Mouse (Mus musculus): ENCODE measurements around the gene Gm6096. TPM values are rescaled to one million over a fixed set of nuclear protein-coding genes. Genes with fewer than 3 reads are reported as not detected.

The Gm6096 gene
- polyA plus RNA-seq, 1 experiment from 2014 or later = 0.32 TPM

- 90% methylated on average over 12 of the region's 12 CpGs for WGBS
- Histone ChIP-seq H3K9me3 (replicated peaks; ENCODE audit: low read length) (no peaks in the 10 kb centered on the region), H3K27ac (no peak overlapping the region), H3K4me1 (replicated peaks; ENCODE audit: insufficient read depth, low read length) (peaks cover 14% of the 10 kb centered on the region; the same call in 1 of the 2 replicates), H3K4me2 (ENCODE audit: low read length) (no peak overlapping the region), H3K4me3 (replicated peaks; ENCODE audit: low read depth, low read length) (no peak overlapping the region), H3K36me3 (ENCODE audit: insufficient read depth, low read length) (peaks cover 42% of the 10 kb centered on the region), H3K9ac (ENCODE audit: low read depth, low read length) (no peak overlapping the region), H3K27me3 (ENCODE audit: insufficient read depth, low read length) (no peaks in the 10 kb centered on the region)
- DNase-seq (ENCODE audit: low spot score) (no peak), ATAC-seq (replicated peaks; ENCODE audit: low FRiP score, low read depth) (no peak)
- TF ChIP-seq CTCF (IDR thresholded peaks at IDR 0.05; ENCODE audit: low read depth) = peak; percentile 13; the same call in 1 of the 2 replicates
Measured at GRCm38 (mm10) chr7:34226846-34227245, 24.0 kb upstream of the Gm6096 start.

GRCm38 (mm10) chr7:34228641-34229040 lies 22.2 kb upstream of the Gm6096 start:
- H3K36me3 ChIP-seq (ENCODE audit: insufficient read depth, low read length) = peaks cover 28% of the 10 kb centered on the region
- 0 out of 2 replicates have a peak overlapping the region, but pooled peaks have one; percentile 19 for H3K9ac ChIP-seq (ENCODE audit: low read depth, low read length)
- peaks cover 22% of the 10 kb centered on the region for H3K4me1 ChIP-seq (replicated peaks; ENCODE audit: insufficient read depth, low read length)
- TF ChIP-seq CTCF (IDR thresholded peaks at IDR 0.05; ENCODE audit: low read depth) = no peak
- no peak overlapping the region for H3K27ac ChIP-seq
- ATAC-seq (replicated peaks; ENCODE audit: low FRiP score, low read depth) (no peak), DNase-seq (ENCODE audit: low spot score) (no peak)
- H3K9me3 ChIP-seq (replicated peaks; ENCODE audit: low read length) = no peaks in the 10 kb centered on the region
- H3K4me2 ChIP-seq (ENCODE audit: low read length) = peak overlapping the region; percentile 81
- WGBS = 29% methylated on average over 7 of the region's 9 CpGs
- H3K27me3 ChIP-seq (ENCODE audit: insufficient read depth, low read length) = no peaks in the 10 kb centered on the region
- H3K4me3 ChIP-seq (replicated peaks; ENCODE audit: low read depth, low read length) = peak overlapping the region; percentile 86; the same call in 1 of the 2 replicates

- Histone ChIP-seq H3K4me1 (replicated peaks; ENCODE audit: insufficient read depth, low read length) (peaks cover 22% of the 10 kb centered on the region), H3K27ac (peak overlapping the region; percentile 88), H3K9ac (ENCODE audit: low read depth, low read length) (peak overlapping the region; percentile 84), H3K27me3 (ENCODE audit: insufficient read depth, low read length) (no peaks in the 10 kb centered on the region), H3K9me3 (replicated peaks; ENCODE audit: low read length) (no peaks in the 10 kb centered on the region), H3K4me3 (replicated peaks; ENCODE audit: low read depth, low read length) (peak overlapping the region; percentile 86), H3K36me3 (ENCODE audit: insufficient read depth, low read length) (peaks cover 25% of the 10 kb centered on the region), H3K4me2 (ENCODE audit: low read length) (peak overlapping the region; percentile 81)
- no peak for TF ChIP-seq CTCF (IDR thresholded peaks at IDR 0.05; ENCODE audit: low read depth)
- ATAC-seq (replicated peaks; ENCODE audit: low FRiP score, low read depth) (no peak), DNase-seq (ENCODE audit: low spot score) (peak; percentile 19)
- 19% methylated on average over 5 of the region's 5 CpGs for WGBS
Measured at GRCm38 (mm10) chr7:34229153-34229552, 21.7 kb upstream of the Gm6096 start.

GRCm38 (mm10) chr7:34229691-34230111 lies 21.1 kb upstream of the Gm6096 start:
- ATAC-seq (replicated peaks; ENCODE audit: low FRiP score, low read depth) = peak; percentile 31

GRCm38 (mm10) chr7:34230116-34230515 lies 20.7 kb upstream of the Gm6096 start, which contains the start of gene Gpi1:
Gene Gpi1, minus strand, starts transcription at chr7:34230336.
- DNase-seq (ENCODE audit: low spot score) (peak; percentile 94), ATAC-seq (replicated peaks; ENCODE audit: low FRiP score, low read depth) (peak; percentile 76)
- peak within 1 kb of the TSS; percentile 81 for H3K4me2 ChIP-seq (ENCODE audit: low read length)
- TF ChIP-seq CTCF (IDR thresholded peaks at IDR 0.05; ENCODE audit: low read depth) = peak; percentile 56
- H3K9me3 ChIP-seq (replicated peaks; ENCODE audit: low read length) = no peaks in the 10 kb centered on the region
- H3K36me3 ChIP-seq (ENCODE audit: insufficient read depth, low read length) = peaks cover 19% of the 10 kb centered on the region
- peak within 1 kb of the TSS; percentile 84 for H3K9ac ChIP-seq (ENCODE audit: low read depth, low read length)
- H3K4me1 ChIP-seq (replicated peaks; ENCODE audit: insufficient read depth, low read length) = peaks cover 22% of the 10 kb centered on the region
- peak within 1 kb of the TSS; percentile 88 for H3K27ac ChIP-seq
- under 1% methylated on average over 39 of the region's 39 CpGs for WGBS
- H3K27me3 ChIP-seq (ENCODE audit: insufficient read depth, low read length) = no peaks in the 10 kb centered on the region
- H3K4me3 ChIP-seq (replicated peaks; ENCODE audit: low read depth, low read length) = peak within 1 kb of the TSS; percentile 86

More at GRCm38 (mm10) chr7:34229691-34230111, 21.1 kb upstream of the Gm6096 start:
- Histone ChIP-seq H3K9ac (ENCODE audit: low read depth, low read length) (peak overlapping the region; percentile 84), H3K4me2 (ENCODE audit: low read length) (peak overlapping the region; percentile 81), H3K27me3 (ENCODE audit: insufficient read depth, low read length) (no peaks in the 10 kb centered on the region), H3K4me3 (replicated peaks; ENCODE audit: low read depth, low read length) (peak overlapping the region; percentile 86), H3K27ac (peak overlapping the region; percentile 88), H3K4me1 (replicated peaks; ENCODE audit: insufficient read depth, low read length) (peaks cover 22% of the 10 kb centered on the region), H3K36me3 (ENCODE audit: insufficient read depth, low read length) (peaks cover 22% of the 10 kb centered on the region), H3K9me3 (replicated peaks; ENCODE audit: low read length) (no peaks in the 10 kb centered on the region)
- peak; percentile 84 for DNase-seq (ENCODE audit: low spot score)
- WGBS = under 1% methylated on average over 19 of the region's 19 CpGs
- TF ChIP-seq CTCF (IDR thresholded peaks at IDR 0.05; ENCODE audit: low read depth) = no peak

GRCm38 (mm10) chr7:34232785-34233725 lies 17.8 kb upstream of the Gm6096 start:
- H3K4me1 ChIP-seq (replicated peaks; ENCODE audit: insufficient read depth, low read length) = peaks cover 18% of the 10 kb centered on the region
- no peaks in the 10 kb centered on the region for H3K9me3 ChIP-seq (replicated peaks; ENCODE audit: low read length)
- H3K27ac ChIP-seq = peak overlapping the region; percentile 91
- ATAC-seq (replicated peaks; ENCODE audit: low FRiP score, low read depth) (no peak), DNase-seq (ENCODE audit: low spot score) (no peak)
- peak overlapping the region; percentile 64 for H3K9ac ChIP-seq (ENCODE audit: low read depth, low read length)
- peak overlapping the region; percentile 67 for H3K4me2 ChIP-seq (ENCODE audit: low read length)
- no peaks in the 10 kb centered on the region for H3K27me3 ChIP-seq (ENCODE audit: insufficient read depth, low read length)
- H3K36me3 ChIP-seq (ENCODE audit: insufficient read depth, low read length) = peaks cover 3% of the 10 kb centered on the region; the same call in 1 of the 2 replicates
- 44% methylated on average over 7 of the region's 7 CpGs for WGBS
- H3K4me3 ChIP-seq (replicated peaks; ENCODE audit: low read depth, low read length) = peak overlapping the region; percentile 46
- TF ChIP-seq CTCF (IDR thresholded peaks at IDR 0.05; ENCODE audit: low read depth) = no peak

Measured in kidney, postnatal 0 days (tissue).